Mouse (Mus musculus): ENCODE data around the gene Dalrd3. TPM values are rescaled to one million over a fixed set of nuclear protein-coding genes. Genes with fewer than 3 reads are reported as not detected.

The Dalrd3 gene
- polyA plus RNA-seq, 1 experiment from 2014 or later, result 263 TPM

DNA sequence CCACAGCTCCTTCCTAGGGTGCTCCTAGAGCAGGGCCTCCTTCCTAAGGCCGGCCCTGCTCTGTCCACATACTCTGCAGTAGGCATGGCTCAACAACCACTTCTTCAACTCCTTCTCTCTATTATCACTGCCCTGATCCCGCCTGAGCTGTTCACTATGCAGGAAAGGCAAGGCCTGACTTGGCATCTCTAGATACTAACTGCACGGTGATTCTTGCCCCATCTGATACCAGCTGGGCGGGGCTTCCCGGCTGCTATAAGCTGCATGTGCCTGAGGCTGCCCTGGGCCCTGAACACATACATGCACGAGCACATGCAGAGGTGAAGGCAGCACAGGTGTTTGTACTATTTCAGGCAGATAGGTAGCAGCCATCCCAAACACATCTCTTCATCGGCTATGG, 5.6 kb upstream of the Dalrd3 start:
- Histone ChIP-seq H3K27ac (replicated peaks) (no peak overlapping the region), H3K9me3 (no peaks in the 10 kb centered on the region), H3K36me3 (peaks cover 38% of the 10 kb centered on the region), H3K4me2 (replicated peaks) (no peak overlapping the region), H3K9ac (replicated peaks) (no peak overlapping the region), H3K4me1 (peaks cover 41% of the 10 kb centered on the region), H3K27me3 (no peaks in the 10 kb centered on the region), H3K4me3 (no peak overlapping the region)
- no peak for ATAC-seq (replicated peaks)
- 89% methylated on average over 7 of the region's 7 CpGs for WGBS

- Histone ChIP-seq H3K36me3 (peaks cover 38% of the 10 kb centered on the region), H3K9ac (replicated peaks) (peak overlapping the region; percentile 86), H3K27ac (replicated peaks) (peak overlapping the region; percentile 99), H3K4me3 (peak overlapping the region; percentile 80), H3K4me2 (replicated peaks) (peak overlapping the region; percentile 98), H3K4me1 (peaks cover 53% of the 10 kb centered on the region), H3K27me3 (no peaks in the 10 kb centered on the region), H3K9me3 (no peaks in the 10 kb centered on the region)
- ATAC-seq (replicated peaks), result no peak
- WGBS, result 12% methylated on average over 35 of the region's 35 CpGs
These were observed 3.5 kb upstream of the Dalrd3 start for GRCm38 (mm10) chr9:108565881-108566814.

DNA sequence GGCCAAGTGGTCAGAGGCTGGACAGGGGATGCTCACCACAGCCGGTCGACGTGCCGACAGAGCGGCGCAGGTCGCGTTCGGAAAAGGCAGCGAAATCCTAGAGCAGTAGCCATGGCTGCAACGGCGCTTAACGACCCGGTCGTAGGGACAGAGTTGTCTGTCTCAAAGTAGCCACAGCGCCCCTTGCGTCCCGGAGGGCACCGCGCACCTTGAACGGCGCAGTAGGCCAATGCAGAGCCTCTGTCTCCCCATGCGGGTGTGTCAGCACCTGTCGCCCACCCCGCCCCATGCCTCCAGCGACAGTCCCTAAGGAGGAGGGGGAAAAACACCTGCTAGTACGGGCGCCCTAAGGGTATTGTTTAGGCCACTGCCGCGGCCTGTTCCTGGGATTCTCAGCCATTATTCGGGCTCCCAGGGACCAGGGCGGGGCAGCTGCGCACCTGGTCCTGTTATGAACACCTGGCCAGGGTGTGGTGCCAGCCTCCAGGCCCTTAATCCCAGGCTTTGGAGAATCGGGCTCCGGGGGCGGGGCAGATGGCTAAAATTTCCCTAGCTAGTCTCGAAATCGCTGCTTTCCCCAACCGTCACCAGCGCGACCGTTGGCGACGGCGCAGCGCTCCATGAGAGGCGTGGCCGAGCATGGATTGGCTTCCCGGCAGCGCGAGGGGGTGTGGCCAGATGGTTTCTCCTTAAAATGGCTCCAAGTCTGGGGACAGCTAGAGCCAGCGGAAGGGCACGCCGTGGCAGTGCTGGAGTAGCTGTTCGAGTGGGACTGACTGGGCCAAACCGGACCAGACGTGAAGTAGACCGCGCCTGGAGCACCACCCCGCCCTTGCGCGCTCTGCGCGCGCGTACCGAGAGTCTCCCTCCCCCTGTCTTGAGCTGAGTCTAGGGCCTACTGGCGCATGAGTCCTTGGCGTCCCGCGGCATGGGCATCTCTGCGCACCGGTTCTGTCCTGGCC, 2.6 kb upstream of the Dalrd3 start, which contains the start of gene Ndufaf3:
Gene Ndufaf3 (minus strand): TSS at position 620 of the 962 bp plus-strand sequence.
- H3K36me3 ChIP-seq, result peaks cover 42% of the 10 kb centered on the region

DNA sequence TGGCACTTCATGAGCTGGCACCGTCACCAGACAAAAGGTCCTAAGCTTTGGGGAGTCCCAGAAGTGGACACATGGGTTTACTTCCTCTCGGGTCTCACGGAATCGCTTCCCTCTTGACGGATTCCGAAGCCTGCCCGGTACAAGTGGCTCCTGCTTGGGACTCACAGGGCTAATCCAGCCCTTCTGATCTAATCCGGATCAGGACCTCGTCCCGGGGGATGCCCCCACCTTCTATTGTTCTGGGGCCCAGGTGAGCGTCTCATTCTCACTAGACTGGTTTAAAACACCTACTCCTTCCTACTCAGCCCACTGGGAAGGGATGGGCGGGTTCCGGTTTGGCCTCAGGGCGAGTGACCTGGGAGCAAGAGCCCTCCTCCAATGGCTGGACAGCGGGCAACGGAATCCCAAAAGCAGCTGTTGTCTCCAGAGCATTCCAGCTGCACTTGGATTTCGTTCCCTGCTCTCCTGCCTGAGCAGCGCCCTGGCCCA, 1.7 kb upstream of the Dalrd3 start:
- Histone ChIP-seq H3K27ac (replicated peaks) (peak overlapping the region; percentile 99), H3K36me3 (peaks cover 47% of the 10 kb centered on the region), H3K9ac (replicated peaks) (peak overlapping the region; percentile 86), H3K4me1 (peaks cover 45% of the 10 kb centered on the region), H3K4me2 (replicated peaks) (peak overlapping the region; percentile 98), H3K27me3 (no peaks in the 10 kb centered on the region), H3K4me3 (peak overlapping the region; percentile 80), H3K9me3 (no peaks in the 10 kb centered on the region)
- no peak for ATAC-seq (replicated peaks)
- WGBS, result 10% methylated on average over 18 of the region's 18 CpGs

More for the DNA sequence above, 2.6 kb upstream of the Dalrd3 start, which contains the start of gene Ndufaf3:
- peak within 1 kb of the TSS; percentile 80 for H3K4me3 ChIP-seq
- under 1% methylated on average over 72 of the region's 73 CpGs for WGBS
- peak within 1 kb of the TSS; percentile 99 for H3K27ac ChIP-seq (replicated peaks)
- H3K4me1 ChIP-seq, result peaks cover 45% of the 10 kb centered on the region
- ATAC-seq (replicated peaks), result peak; percentile 87
- peak within 1 kb of the TSS; percentile 98 for H3K4me2 ChIP-seq (replicated peaks)
- no peaks in the 10 kb centered on the region for H3K27me3 ChIP-seq
- no peaks in the 10 kb centered on the region for H3K9me3 ChIP-seq
- peak within 1 kb of the TSS; percentile 86 for H3K9ac ChIP-seq (replicated peaks)

DNA sequence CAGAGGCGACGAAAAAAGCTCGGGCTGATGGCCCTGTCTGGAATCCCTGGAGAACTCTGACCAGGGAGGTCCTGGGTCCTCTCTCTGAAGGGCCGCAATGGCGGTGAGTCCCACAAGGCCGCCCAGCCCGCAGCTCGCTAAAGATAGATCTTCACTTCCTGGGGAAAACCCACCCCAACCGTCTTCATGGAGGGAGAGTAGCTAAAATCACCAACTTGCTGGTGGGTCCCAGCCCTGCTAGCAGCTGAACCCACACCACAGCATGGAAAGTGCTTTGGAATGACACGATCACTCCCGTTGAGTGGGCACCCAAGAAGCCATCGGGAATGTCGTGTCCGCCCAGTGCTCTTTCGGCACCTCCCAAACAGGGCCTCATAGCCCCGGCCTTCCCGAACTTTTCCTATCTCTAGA, 1.2 kb upstream of the Dalrd3 start:
- Histone ChIP-seq H3K4me3 (peak overlapping the region; percentile 80), H3K36me3 (peaks cover 48% of the 10 kb centered on the region)

DNA sequence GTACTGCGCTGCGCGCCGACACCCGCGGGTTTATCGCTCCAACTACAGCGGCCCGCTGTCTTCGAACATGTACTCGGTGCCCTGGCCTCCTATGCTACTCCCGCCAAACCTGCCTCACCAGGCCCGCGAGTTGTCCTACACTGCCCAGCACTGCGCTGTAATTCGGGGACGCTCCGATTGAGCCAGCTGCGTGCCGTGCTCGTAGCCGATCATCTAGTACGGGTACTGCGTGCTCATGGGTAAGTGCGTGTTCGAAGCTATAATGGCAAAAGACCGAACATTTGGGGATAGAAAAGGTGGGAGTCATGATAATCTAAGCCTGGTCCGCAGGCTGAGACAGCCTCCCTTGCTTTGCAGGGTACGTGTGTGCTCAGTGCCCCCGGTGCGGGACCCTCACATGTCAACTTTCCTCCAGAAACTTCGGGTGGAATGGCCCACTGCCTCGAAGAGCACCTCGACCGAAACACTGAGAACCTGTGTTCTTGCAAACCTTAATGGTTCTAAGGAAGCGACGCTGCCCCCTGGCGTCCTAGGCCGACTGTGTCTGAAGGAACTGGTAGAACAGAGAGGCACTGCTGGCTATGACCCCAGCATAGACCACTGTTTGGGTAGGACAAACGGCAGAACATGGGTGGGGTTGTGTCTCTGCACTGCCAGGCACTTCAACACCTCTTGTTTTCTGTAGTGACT, 666 bp downstream of the Dalrd3 start:
- H3K27ac ChIP-seq (replicated peaks), result peak overlapping the region; percentile 64
- no peak; the same call in 1 of the 2 replicates for ATAC-seq (replicated peaks)

More for the DNA sequence above, 1.2 kb upstream of the Dalrd3 start:
- ATAC-seq (replicated peaks), result no peak
- Histone ChIP-seq H3K9ac (replicated peaks) (no peak overlapping the region), H3K27ac (replicated peaks) (no peak overlapping the region), H3K4me2 (replicated peaks) (0 out of 2 replicates have a peak overlapping the region, but pooled peaks have one; percentile 98), H3K4me1 (peaks cover 45% of the 10 kb centered on the region), H3K9me3 (no peaks in the 10 kb centered on the region), H3K27me3 (no peaks in the 10 kb centered on the region)
- 80% methylated on average over 17 of the region's 17 CpGs for WGBS

GRCm38 (mm10) chr9:108571401-108571973, 1.8 kb downstream of the Dalrd3 start:
- Histone ChIP-seq H3K4me2 (replicated peaks) (no peak overlapping the region), H3K27ac (replicated peaks) (no peak overlapping the region), H3K9ac (replicated peaks) (no peak overlapping the region), H3K9me3 (no peaks in the 10 kb centered on the region), H3K36me3 (peaks cover 35% of the 10 kb centered on the region), H3K27me3 (no peaks in the 10 kb centered on the region), H3K4me1 (peaks cover 65% of the 10 kb centered on the region), H3K4me3 (no peak overlapping the region)
- WGBS, result 93% methylated on average over 16 of the region's 16 CpGs
- ATAC-seq (replicated peaks), result no peak

More for the DNA sequence above, 666 bp downstream of the Dalrd3 start:
- Histone ChIP-seq H3K9me3 (no peaks in the 10 kb centered on the region), H3K4me3 (peak overlapping the region; percentile 62), H3K27me3 (no peaks in the 10 kb centered on the region), H3K9ac (replicated peaks) (peak overlapping the region; percentile 58), H3K36me3 (peaks cover 39% of the 10 kb centered on the region), H3K4me1 (peaks cover 64% of the 10 kb centered on the region), H3K4me2 (replicated peaks) (peak overlapping the region; percentile 93)
- WGBS, result 2% methylated on average over 40 of the region's 40 CpGs

- no peak for ATAC-seq (replicated peaks)
- peaks cover 73% of the 10 kb centered on the region for H3K4me1 ChIP-seq
- no peaks in the 10 kb centered on the region for H3K27me3 ChIP-seq
- no peak overlapping the region for H3K4me3 ChIP-seq
- WGBS, result 87% methylated on average over 10 of the region's 10 CpGs
- H3K27ac ChIP-seq (replicated peaks), result no peak overlapping the region
- H3K9ac ChIP-seq (replicated peaks), result no peak overlapping the region
- H3K9me3 ChIP-seq, result no peaks in the 10 kb centered on the region
- no peak overlapping the region for H3K4me2 ChIP-seq (replicated peaks)
- peaks cover 35% of the 10 kb centered on the region for H3K36me3 ChIP-seq
These were observed 2.6 kb downstream of the Dalrd3 start for GRCm38 (mm10) chr9:108572321-108572720.

- H3K4me3 ChIP-seq, result no peak overlapping the region
- H3K27me3 ChIP-seq, result no peaks in the 10 kb centered on the region
- H3K4me2 ChIP-seq (replicated peaks), result no peak overlapping the region
- peaks cover 67% of the 10 kb centered on the region for H3K4me1 ChIP-seq
- peaks cover 35% of the 10 kb centered on the region for H3K36me3 ChIP-seq
- no peak overlapping the region for H3K27ac ChIP-seq (replicated peaks)
- ATAC-seq (replicated peaks), result no peak
- no peak overlapping the region for H3K9ac ChIP-seq (replicated peaks)
- 52% methylated on average over 26 of the region's 26 CpGs for WGBS
- no peaks in the 10 kb centered on the region for H3K9me3 ChIP-seq
These were observed 4.3 kb downstream of the Dalrd3 start for GRCm38 (mm10) chr9:108573774-108574690.

DNA sequence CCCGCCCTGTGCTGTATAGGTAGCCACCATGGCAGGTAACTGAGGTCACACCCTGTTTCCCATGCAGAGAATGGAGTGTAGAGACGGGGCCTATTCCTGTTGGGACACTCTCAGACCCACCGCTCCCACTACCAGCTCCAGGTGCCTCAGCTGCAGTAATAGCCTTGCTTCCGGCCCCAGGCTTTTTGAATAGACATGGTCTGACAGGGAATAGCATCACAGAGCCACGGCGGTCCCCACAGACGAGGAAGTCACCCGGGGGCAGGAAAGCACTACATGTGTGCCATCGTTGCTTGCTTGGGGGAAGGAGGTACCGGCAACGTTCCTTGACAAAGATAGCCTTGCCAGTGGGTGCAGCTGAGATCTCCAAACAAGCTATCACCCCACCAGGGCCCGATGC, 5.2 kb downstream of the Dalrd3 start:
- no peak for ATAC-seq (replicated peaks)
- Histone ChIP-seq H3K27me3 (no peaks in the 10 kb centered on the region), H3K4me3 (no peak overlapping the region), H3K36me3 (peaks cover 35% of the 10 kb centered on the region), H3K27ac (replicated peaks) (no peak overlapping the region), H3K4me1 (peaks cover 66% of the 10 kb centered on the region), H3K9ac (replicated peaks) (no peak overlapping the region), H3K9me3 (no peaks in the 10 kb centered on the region), H3K4me2 (replicated peaks) (no peak overlapping the region)
- 90% methylated on average over 12 of the region's 12 CpGs for WGBS
